Mouse (Mus musculus): ENCODE data around the gene Trpm3.
A peak's percentile ranks its signal among the peaks of the same experiment; 100 is the strongest.

The Trpm3 gene

GRCm38 (mm10) chr19:22138590-22139421, at the start of gene Trpm3:
Gene Trpm3 (plus strand): TSS chr19:22139046.
- DNase-seq (ENCODE audit: inconsistent age in 2 of 2, low spot score in 1 of 2) = peak; percentile 28 to 79

GRCm38 (mm10) chr19:22100582-22100981, 38.3 kb upstream of the Trpm3 start:
- no peak for DNase-seq (ENCODE audit: inconsistent age in 2 of 2, low spot score in 1 of 2)

DNA sequence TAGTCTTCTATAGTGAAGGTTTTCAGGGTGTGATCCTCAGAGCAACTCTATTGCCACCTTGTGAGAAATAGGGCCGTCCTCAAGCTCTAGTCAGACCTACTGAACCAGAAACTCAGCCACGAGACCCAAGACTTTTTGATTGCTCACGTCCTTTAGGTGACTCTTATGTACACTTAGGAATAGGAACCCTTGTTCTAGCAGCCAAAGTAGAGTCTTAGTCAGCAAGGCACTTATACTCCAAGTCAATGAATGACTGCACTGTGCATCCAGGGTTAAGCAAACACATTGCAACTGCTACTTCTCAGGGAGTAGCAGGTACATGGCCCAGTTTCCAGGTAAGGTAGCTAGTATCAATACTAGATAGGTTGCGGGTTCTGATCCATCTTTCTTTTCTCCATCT, 35.0 kb upstream of the Trpm3 start:
- no peak for DNase-seq (ENCODE audit: inconsistent age in 2 of 2, low spot score in 1 of 2)

DNA sequence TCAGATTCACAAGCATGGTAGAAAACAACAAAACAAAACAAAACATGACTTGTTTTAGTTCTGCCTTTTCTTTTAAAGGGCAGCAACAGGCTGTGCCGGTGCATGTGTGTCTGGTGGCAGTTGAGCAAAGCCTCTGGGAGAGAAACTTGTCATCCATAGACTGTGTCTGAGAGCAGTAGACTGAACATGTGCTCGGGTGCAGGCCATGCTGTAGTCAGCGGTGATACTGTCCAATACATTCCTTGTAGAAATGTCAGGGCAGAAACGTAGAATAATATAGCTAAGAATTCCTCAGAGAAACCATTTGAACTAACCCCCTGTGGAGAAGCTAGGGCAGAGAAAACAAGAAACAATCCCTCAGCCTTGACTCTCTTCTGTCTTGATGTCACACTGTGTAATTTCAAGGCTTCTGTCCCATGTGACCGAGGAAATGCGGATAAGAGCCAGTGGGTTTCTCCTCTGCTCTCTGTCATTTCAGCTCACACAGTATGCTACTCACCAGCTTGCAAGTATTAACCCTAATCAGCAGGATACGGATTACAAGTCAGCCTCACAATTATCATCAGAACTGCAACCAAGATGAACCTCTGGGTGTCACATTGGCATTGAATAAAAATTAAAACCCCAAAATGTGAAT, 33.9 kb upstream of the Trpm3 start:
- no peak for DNase-seq (ENCODE audit: inconsistent age in 2 of 2, low spot score in 1 of 2)

- no peak for DNase-seq (ENCODE audit: inconsistent age in 2 of 2, low spot score in 1 of 2)
These were observed 33.2 kb upstream of the Trpm3 start for GRCm38 (mm10) chr19:22105648-22106047.

DNA sequence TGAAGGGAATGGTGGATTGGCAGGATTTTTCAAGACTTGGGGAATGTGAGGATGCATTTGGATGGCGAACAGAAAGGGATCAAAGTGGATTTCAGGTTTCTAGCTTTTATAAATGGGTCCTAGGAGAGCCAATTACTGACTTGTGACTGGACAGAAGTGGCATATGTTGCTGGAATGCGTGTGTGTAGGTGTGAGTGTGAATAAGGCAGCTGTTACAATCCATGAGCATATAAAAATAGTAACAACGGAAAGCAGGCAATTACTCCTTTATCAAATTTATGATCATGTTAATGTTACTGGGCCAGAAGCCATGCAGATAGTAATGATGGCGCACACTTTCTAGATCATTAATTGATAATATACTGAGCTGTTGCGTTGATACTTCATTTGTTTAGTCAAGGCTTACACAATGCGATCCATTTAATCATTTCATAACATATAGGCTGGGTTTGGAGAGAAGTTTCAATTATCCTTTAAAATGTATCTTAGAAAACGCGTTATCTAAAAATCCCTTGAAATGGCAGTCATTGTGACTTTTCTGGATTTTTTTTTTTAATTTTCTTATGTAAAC, 29.9 kb upstream of the Trpm3 start:
- no peak for DNase-seq (ENCODE audit: inconsistent age in 2 of 2, low spot score in 1 of 2)

DNA sequence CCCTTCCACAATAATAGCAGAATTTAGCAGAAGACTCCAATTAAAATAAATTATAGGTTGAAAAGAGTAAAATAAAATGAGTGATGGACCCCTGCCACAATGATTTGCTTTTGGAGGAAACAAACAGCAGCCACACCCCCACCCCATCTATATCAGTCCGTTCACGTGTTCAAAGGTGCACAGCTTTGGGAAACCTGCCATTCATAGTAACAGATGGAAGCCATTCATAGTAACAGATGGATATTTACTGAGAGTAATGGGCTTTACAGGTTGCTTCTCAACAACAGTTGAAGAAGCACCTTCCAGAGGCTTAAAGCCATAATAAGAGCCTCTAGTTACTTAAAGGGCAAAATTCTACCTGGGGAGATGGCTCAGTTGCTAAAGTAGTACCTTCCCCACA, 17.9 kb upstream of the Trpm3 start:
- no peak for DNase-seq (ENCODE audit: inconsistent age in 2 of 2, low spot score in 1 of 2)

DNA sequence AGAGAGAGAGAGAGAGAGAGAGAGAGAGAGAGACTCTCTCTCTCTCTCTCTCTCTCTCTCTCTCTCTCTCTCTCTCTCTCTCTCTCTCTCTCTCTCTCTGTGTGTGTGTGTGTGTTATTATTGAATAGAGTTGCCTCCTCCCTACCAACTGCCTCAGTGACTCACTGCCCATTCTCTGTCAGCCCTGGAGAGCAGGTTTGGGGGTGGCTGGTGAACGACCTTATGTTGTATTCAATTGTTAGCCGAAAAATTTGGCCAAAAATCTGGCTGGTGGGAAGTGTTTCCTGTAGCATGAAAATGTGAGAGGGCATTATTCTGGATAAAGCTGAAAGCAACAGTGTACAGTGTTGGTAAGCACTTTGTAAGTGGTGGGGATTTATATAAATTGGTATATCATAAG, 17.2 kb upstream of the Trpm3 start:
- no peak for DNase-seq (ENCODE audit: inconsistent age in 2 of 2, low spot score in 1 of 2)

DNA sequence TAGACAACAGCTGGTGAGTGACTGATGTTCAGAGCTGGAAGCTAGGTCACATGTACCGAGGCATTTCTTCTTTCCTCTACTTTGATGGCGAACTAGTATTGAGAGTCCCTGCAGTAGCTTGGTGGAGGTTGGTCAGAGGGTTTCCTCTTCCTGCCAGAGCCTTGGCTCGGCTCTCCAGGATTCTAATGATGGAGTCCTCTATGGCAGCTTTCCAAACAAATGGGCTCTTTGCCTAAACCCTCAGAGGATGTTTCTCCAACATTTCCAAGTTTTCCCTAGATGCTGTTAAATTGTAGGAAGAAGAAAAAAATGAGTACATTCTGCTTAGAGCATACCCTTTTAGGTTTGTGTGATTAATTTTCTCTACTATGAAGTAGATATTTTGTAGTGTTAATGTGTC, 6.2 kb upstream of the Trpm3 start:
- DNase-seq (ENCODE audit: inconsistent age in 2 of 2, low spot score in 1 of 2) = no peak

GRCm38 (mm10) chr19:22178549-22178948, 39.7 kb downstream of the Trpm3 start:
- no peak for DNase-seq (ENCODE audit: inconsistent age in 2 of 2, low spot score in 1 of 2)

GRCm38 (mm10) chr19:22179017-22179416, 40.2 kb downstream of the Trpm3 start:
- no peak for DNase-seq (ENCODE audit: inconsistent age in 2 of 2, low spot score in 1 of 2)

GRCm38 (mm10) chr19:22180136-22180535, 41.3 kb downstream of the Trpm3 start:
- DNase-seq (ENCODE audit: inconsistent age in 2 of 2, low spot score in 1 of 2) = no peak

GRCm38 (mm10) chr19:22189716-22190115, 50.9 kb downstream of the Trpm3 start:
- no peak for DNase-seq (ENCODE audit: inconsistent age in 2 of 2, low spot score in 1 of 2)

DNA sequence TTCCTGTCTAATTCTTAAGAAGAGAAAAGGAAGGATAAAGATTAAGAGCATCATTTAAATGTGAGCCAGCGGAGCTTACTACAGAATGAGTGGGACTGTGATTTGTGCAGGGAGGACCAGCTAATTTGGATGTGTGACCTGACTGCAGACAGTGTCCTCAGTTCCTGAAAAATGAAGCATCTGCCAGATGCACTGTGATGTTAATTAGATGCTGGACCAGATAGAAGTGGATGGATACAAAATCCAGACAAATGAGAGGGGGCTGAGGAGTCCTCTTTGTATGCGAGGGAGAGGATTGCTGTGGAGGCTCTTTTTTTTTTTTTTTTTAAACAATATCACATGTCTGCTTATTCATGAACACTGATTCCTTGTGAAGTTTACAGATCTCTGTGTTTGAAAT, 83.7 kb downstream of the Trpm3 start:
- no peak for DNase-seq (ENCODE audit: inconsistent age in 2 of 2, low spot score in 1 of 2)

- no peak for DNase-seq (ENCODE audit: inconsistent age in 2 of 2, low spot score in 1 of 2)
These were observed 95.3 kb downstream of the Trpm3 start for GRCm38 (mm10) chr19:22234187-22234586.

DNA sequence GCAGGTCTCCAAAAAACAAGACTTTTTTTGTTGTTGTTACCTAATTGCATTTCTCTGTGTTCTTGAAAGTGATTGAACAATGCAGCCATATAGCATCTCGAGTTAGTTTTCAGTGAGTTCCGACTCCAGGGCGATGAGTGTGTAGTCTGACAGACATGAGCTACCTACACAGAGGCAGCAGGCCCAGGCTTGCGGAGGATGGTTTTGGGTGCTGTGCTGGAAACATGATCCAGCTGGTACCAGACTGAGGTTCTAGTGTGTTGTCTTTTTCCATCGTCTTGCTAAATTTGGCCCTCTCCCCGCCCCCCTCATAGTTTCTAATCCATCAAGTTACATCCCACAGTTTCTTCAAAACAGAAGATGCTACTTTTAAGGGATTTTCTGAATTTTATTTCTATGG, 110.2 kb downstream of the Trpm3 start:
- DNase-seq (ENCODE audit: inconsistent age in 2 of 2, low spot score in 1 of 2) = no peak

GRCm38 (mm10) chr19:22272916-22273315, 134.1 kb downstream of the Trpm3 start:
- DNase-seq (ENCODE audit: inconsistent age in 2 of 2, low spot score in 1 of 2) = no peak

- no peak for DNase-seq (ENCODE audit: inconsistent age in 2 of 2, low spot score in 1 of 2)
These were observed 145.8 kb downstream of the Trpm3 start for GRCm38 (mm10) chr19:22284651-22285050.

GRCm38 (mm10) chr19:22292671-22293070, 153.8 kb downstream of the Trpm3 start:
- DNase-seq (ENCODE audit: inconsistent age in 2 of 2, low spot score in 1 of 2) = no peak

DNA sequence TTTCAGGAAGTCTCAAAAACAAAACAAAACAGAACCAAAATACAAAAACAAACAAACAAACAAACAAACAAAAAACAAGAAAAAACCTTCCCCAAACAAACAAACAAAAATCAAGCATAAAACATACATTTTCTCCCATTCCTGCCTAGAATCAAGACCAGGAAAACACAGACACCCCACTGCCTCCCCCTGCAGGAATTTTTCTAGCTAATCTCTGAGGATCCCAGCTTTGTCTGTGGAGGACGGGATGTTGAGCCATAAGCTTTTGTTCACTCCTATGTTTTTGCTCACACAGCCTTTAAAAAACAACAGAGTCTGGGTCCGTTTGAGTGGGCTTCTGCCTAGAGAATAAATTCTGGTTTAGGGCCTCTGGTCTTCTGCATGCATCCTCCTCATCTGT, 162.1 kb downstream of the Trpm3 start:
- DNase-seq (ENCODE audit: inconsistent age in 2 of 2, low spot score in 1 of 2) = no peak

- DNase-seq (ENCODE audit: inconsistent age in 2 of 2, low spot score in 1 of 2) = no peak
These were observed 164.4 kb downstream of the Trpm3 start for GRCm38 (mm10) chr19:22303021-22303951.
